Mouse (Mus musculus) spleen, postnatal 4 days (tissue): ENCODE results near the gene Spata1.
A peak's percentile ranks its signal among the peaks of the same experiment; 100 is the strongest.

ENCODE experiments used
- DNase-seq, 2 experiments: peaks; one replicate each; pipeline ENCODE4 v3.0.0; 2022; ENCODE audit warnings: low spot score in 2 of 2

Gene Spata1

DNA sequence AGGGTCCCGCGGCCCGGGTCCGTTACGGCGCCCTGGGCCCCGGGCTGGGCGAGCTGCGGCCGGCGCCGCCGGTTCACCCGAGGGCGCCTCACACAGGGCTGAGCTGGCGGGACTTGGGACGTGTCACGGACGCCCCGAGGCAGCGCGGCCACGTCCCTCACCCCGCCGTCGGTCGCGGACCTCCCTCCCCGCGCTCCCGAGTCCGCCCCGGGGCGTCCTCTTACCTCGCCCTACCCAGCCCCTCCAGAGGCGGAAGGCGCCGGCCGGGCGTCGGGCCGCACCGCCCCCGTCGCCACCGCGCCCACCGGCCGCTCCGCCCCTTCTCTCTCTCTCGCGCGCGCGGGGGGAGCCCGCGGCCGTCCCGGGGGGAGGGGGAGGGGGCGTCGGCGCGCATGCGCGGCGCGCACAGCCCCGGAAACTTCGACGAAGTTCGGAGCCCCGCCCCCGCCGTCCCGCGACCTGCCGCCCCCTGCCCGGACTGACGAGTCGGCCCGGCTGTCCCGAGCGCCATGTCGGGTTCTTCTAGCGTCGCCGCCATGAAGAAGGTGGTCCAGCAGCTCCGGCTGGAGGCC, at the start of gene Spata1, which contains the start of gene Gng5:
Gene Spata1 (minus strand): TSS at position 323 of the 572 bp plus-strand sequence.
Gene Gng5 (plus strand): TSS at position 377 of the 572 bp plus-strand sequence.
- DNase-seq, result peak; percentile 87 to 93

DNA sequence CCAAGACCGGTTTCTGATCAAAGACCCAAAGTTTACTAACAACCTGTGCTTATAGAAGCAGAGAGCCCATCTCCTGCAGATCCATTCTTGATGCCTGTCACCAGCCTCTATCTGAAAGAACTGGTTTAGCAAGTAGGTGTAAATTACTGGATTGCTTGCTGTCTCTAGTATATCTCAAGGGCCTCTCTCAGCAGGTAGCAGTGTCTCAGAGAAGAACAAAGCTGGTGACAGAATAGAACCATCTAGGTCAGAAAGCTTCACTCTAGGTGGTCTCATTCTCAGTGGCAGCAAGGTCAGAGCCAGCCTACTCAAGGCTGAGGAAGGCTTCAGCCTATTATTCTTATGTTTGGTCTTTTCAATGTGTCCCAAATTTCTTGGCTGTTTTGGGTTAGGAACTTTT, 44.1 kb upstream of the Spata1 start:
- DNase-seq, result no peak

DNA sequence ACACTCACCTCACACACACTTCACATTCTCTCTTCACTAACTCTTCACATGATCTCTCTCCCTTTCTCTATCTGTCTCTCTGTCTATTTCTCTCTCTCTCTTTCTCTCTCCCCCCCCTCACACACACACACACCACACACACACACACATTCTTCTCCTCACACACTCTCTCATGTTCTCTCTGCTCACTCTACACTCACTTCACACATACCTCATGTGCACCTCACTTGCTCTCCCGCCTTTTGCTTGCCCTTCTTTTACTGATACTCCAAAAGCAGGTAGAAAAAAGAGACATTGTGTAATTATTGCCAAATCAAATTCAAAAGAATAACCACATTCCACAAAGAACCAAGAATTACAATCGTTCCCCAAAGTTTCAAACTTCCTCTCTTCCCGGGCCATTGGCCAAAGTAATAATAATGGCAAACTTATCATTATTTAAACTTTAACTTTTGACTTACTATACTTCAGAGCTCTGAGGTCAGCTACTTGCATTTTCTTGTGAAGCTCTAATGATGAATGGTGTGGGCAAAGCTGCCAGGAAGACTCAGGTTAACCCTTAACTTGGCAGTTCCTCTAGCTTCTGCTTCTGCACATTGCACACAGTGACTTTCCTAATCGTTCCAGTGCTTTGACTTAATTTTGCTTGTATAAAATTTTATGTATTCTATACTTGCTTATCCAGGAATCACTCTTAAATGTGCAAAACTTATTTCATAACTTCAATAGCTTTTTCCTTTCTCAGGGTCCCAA, 41.1 kb upstream of the Spata1 start:
- DNase-seq, result no peak

DNA sequence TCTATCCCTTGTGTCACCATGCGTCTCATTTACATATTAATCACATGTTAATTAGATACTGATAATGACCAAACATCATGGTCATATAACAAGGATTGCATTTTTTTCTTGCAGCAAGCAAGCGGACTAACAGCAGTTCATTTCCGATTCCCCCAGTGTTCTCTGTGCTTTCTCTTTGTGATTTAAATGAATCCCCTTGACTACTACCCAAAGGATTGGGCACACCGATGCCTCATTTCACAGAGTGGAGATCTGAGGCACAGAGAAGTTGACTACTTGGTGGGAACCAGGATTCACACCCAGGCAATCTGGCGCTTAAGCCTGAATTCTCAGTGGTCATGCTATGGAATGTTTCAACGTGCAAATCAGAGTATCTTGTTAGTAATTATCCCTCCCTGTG, 35.4 kb upstream of the Spata1 start:
- DNase-seq, result no peak

DNA sequence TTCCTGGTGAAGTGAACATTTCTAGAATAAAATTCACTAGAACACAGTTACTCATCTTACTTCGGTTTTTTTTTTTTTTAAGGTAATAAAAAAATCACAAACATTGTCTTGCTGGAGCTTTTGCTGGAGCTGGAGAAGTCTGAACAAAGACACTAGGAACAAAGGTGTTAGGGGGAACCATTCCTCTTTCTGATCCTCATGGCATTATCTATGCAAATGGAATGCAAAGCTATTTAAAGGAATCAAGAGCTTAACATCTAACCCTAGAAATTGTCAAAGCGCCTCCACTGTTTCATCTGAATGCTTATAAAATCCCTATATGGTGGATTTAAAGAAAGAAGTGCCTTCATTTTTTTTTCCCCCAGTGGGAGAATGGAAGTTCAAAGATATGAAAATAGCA, 28.8 kb upstream of the Spata1 start:
- no peak for DNase-seq

DNA sequence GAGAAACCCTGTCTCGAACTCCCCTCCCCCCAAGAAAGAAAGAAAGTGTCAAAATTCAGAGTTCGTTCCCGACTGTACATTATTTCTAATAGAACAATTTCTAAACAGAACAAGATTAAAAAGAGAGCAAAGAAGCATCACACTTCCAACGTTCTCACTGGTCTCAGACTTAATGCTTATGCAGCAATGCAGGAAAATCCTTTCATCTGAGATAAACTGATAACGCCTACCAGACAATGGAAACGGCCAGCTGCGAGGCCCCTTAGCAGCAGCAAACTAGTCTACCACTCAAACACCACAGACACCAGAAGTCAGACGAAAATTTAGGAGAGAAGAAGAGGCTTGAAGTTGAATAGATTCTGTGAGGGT, 22.1 kb upstream of the Spata1 start:
- no peak for DNase-seq

DNA sequence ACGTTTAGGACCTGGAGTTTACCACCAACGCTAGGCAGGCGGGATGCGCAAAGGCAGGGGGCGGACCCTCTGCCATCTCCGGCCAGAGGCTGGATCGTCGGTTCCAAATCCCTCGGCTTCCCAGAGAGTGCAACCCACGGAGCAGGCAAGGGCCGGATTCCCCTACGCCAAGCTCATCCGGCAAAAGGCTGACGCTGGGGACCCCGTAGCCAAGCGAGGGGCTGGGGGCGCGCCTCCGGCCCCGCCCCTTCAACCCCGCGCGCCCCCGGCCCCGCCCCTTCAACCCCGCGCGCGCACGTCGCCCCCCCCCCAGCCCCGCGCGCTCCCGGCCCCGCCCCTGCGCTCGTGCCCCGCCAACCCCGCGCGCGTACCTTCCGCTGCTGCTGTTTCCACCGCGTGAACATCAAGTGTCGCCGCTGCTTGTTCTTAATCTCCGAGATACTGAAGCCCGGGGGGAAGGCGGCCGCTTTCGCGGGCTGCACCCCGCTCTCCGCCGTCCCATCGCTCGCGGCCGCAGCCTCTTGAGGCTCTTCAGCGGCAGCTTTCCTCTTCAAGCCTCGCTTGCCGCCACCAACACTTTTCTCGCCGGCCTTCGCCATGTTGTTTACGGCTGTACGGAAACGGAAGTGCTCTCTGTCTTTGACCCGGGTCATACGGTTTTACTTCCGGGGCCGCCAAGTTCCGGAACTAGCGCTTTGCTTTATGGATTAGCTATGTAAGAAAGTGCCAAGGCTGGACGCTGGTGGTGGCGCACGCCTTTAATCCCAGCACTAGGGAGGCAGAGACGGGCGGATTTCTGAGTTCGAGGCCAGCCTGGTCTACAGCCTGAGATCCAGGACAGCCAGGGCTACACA, 21.5 kb upstream of the Spata1 start, which contains the start of gene Rpf1:
Gene Rpf1 (minus strand): TSS at position 632 of the 854 bp plus-strand sequence.
- peak; percentile 84 to 90 for DNase-seq

DNA sequence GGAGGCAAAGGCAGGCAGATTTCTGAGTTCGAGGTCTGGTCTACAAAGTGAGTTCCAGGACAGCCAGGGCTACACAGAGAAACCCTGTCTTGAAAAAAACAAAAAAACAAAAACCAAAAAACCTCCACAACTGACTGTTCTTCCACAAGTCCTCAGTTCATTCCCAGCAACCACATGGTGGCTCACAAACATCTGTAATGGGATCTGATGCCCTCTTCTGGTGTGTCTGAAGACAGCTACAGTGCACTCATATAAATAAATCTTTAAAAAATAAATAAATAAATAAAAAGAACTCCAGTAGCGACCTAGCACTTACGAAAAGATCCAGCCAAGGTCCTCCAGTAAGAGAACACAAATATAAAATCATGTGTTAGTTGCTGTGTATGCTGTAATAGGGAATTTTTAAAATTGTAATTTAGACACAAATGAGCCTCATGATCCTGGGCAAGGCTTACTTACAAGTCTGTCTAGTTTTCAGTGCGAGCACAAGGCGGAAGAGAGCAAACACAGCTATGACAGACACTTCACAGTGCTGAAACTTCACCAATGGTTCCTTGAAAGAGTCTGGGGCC, 20.8 kb upstream of the Spata1 start:
- DNase-seq, result no peak

DNA sequence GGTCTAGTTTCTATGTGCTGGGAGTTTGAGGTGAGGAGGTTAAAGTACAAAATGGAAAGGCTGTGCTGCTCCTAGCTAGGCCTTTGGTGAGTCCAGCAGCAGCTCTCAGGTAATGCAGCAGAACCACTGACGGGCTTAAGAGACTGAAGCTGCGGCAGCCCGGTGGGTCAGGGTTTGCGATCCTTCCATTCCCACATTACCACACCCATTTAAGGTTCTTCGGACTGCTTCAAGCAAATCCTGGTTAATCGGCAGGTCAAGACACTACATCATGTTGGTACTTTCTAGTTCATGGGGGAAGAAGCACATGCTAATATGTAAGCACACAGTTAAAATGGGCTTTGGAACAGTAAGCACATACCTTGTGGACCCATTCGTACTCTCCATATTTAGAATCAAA, 7.2 kb upstream of the Spata1 start:
- no peak for DNase-seq

DNA sequence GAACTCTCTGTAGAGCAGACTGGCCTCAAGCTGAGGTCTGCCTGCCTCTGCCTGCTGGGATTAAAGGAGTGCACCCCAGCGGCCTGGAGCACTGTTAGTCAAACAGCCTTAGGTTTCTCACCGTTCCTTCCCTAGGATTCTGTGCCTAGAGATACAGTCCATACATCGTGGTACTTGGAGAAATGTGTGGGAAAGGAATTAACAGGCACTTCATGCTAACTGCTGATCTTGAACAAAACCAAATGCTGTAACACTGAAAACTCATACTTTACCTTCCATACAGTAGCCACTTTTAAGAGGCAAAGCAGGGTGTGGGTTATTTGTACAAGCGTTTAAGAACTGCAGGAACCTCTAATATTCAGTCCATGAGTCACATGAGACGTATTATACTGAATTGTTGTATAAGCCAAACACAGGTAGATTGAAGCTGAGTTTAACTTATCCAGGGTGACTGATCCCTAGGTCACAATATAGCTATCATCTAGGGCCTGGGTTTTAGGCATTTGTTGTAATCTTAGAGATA, 2.1 kb upstream of the Spata1 start:
- no peak for DNase-seq

DNA sequence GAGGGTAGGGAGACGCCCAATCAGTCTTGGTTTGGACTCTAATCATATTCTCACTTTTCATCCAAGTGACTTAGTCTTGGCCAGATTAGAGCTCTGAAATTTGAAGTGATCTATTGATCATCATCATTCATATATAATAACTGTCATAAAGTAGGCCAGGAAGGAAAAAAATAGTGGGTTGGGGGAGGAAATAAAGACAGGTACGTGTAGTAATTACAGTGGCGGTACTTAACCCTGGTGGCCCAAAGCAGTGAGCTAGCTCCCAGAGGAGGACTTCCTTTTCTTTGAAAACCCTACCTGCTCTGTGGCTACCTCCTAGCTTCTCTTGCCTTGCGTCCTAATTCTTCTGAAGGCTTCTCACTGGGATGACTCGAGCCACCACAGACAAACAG, 1.3 kb upstream of the Spata1 start:
- no peak for DNase-seq

DNA sequence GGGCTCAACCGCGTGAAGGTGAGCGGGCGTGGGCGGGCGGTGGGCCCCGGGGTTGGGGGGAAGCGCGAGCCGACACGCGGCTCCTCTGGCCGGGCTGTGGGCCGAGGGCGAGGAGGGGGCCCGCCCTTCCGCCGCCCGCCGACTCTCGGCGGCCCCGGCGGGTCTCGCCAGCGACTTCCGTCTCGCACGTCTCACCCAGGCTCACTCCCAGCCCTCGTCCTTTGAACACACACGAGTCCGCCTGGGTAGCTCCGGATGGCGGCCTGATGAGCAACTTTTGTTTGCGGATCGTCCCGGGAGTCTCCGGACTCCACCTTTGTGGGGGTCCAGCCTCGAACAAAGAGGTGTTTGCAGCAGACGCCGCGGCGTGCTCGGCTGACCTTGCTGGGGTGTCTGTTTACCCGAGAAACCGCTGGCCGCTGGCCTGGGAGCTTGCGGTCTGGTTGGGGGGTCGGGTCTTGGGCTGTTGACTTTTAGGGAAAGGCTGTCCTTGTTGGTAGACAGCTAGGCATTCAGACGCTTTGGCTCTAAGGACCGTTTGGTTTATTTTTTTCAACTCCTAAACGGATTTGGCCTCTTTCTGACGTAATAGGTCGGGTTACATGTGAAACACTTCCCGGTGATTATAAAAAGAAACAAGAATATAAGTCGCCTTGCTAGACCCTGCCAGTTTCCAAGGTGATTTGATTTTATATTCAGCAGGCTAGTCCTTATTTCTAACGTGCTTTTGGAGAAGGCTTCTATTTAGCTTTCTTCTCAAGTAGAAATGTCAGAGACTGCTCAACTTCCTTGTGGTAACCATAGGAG, 653 bp upstream of the Spata1 start:
- DNase-seq, result peak; percentile 59 to 82

DNA sequence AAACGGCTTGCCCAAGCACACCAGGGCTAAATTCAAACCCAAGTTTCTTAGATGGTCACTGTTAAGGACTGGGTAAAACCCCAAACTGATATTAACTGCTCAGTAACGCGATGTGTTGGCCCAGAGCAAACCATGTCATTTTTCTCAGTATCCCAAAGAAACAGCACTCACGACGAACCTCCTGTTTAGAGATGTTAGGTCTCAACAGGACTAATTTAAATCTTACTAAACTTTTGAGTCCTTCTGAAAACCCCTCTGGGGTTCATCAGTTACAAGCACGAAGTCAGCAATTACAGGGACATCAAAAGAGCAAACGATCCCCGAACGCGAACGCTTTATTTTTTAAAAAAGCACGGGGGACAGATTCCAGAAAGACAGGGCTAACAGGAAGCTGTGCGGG, 564 bp downstream of the Spata1 start:
- DNase-seq, result no peak

DNA sequence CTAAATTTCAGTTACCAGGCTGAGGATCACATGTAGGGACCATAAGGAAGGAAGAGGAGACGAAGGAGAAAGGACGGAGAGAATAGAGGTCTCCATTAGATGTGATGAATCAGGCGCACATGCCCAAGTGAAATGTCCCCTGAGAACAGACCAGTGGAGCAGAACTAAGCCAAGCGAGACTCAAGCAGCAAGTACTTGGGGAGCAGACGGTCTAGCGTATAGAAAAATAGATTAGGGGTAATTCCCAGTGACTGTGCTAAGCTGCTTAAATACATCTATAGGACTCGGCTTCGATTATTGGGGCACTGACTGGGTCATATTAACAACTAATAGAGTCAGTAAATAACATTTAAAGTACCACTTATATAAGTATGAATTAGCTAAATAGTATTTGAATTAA, 4.6 kb downstream of the Spata1 start:
- no peak for DNase-seq

DNA sequence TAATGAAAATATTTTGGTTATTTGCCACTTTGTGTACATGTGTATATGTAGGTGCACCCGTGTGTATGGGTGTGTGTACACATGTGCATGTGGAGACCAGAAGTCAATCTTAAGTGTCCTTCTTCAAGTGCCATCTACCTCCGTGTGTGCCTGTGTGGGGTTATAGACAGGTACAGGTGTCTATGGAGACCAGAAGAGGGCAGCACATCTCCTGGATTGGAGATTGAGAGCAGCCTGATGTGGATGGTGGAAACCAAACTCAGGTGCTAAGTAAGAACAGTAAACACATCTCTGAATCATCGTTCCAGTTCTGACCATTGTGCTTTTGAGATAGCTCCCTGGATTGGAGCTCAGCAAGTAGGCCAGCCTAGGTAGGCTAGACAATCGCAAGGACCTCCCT, 13.1 kb downstream of the Spata1 start:
- no peak for DNase-seq

DNA sequence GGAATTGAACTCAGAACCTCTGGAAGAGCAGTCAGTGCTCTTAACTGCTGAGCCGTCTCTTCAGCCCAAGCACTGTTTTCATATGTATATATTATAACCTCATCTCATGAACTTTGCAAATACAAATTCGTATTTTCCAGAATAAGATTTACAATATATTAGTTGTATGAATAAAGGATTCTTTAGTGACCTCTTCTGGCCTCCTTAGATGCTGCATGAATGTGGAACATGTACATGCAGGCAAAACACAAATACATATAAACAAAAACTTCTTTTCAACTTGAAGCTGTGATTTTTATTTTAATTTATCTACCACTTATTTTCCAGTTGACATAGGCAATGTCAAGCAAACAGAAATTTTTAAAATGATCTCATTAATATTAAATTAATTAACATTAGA, 17.5 kb downstream of the Spata1 start:
- no peak for DNase-seq

DNA sequence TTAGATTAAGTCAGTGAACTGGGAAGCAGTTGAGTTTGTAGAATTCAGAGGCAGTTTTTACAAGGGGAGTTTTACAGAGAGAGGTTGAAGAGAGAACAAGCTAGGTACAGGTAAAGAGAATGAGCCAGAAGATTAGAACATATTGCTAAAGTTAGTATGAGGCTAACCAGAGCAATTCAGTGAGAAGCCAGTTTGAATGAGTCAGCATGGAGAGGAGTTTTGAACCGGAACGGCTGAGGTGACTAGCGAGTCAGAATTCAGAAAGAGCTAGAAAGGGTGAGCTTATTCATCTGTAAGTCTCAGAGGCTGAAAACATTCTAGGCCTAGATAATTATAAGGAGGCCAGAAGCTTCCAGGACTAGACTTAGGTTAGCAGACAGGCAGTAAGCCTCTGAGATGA, 25.1 kb downstream of the Spata1 start:
- DNase-seq, result no peak

DNA sequence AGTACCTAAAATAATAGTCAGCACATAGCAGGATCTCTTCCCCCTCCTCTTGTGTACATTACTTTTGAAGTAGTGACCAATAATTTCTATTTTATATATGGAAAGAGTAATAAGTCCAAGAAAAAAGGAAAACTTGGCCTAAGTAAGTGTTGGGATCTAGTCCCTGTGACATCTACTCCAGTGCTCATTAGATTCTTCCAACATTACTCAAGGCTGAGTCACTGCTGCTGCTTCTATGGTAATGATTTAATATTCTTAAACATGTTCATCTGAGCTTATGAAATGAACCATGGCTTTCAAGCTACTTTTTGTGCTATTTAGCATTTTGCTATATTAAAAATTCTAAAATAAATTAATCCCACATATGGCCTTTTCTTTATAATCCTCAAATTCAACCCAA, 25.8 kb downstream of the Spata1 start:
- DNase-seq, result no peak

DNA sequence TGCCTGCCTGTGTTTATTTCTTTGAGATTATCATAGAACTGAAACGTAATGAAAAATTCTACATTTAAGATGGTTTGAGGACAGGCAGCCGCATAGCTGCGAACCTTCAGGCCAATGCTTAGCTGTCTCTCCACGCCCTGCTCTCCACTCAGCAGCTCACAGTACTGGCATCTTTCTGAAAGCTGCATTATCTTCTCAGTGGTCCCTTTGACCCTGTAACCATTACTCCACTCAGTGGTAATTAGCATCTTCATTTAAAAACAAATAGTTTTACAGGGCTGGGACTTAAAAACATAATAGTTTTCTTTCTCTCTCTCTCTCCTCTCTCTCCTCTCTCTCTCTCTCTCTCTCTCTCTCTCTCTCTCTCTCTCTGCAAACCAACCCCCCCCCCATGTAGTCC, 26.9 kb downstream of the Spata1 start:
- no peak for DNase-seq

DNA sequence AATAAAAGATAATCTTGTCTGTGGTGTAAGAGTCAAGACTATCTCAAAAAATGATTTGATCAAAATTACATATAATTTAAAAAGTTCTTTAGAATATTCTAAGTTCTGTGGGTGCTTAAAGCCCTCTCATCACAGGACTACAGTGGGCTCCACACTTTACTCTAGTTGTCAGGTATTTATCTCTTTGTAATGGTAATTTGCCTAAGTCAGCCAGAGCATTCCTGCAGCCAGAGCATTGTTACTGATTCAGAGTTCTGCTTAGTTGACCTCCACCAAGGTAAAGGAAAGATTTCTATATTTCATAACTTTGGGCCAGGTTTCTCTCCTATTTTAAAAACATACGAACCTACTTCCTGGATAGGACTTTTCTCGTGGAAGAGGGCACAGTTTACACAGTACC, 30.3 kb downstream of the Spata1 start:
- no peak for DNase-seq

DNA sequence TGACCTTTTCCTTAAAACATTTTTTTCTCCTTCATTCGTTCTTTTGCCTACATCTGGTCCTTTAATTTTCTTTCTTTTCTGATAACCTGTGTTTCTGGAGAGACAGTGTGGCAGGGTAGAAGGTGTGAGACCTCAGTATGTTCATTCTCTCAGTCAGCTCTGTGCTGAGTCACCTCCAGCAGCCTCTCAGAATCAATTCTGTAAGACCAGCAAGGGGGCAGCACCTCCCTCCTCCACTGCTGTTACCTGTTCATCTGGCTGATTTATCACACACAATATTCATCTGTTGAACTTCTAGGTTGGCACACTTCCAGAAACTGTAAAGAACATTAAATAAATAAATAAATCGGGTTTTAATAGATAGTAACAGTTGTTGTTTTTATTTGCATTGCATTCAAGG, 36.6 kb downstream of the Spata1 start:
- no peak for DNase-seq
